Mouse (Mus musculus) lung, postnatal 36 days (tissue): ENCODE measurements at regions not wholly inside any gene's neighbourhood (a gene's known extent, or its start where the extent isn't known, plus 50 kb on each side); places are given as distances from the start of the nearest gene placed in this dataset.

Source experiments
- DNase-seq: peaks from one replicate; pipeline ENCODE4 v3.0.0; 2022; ENCODE audit warnings: mixed read lengths

DNA sequence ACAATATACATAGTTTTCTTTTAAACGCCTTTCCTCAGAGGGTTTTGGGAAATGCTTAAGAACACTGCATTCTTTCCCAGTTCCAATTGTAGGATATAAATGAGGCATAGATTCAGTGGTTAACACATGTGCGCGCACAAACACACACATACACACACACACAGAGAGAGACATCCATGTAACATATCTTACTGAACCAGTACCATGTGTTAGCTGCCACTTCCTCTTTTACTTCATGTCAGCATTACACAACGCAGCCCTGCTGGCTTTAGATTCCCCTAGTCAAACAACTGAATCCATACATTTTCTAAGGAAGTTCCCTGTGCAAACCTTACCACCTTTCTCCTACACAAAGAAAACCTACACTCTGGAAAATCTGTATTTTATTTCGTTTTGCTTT is 189.1 kb upstream of the Atp2b1 start:
- DNase-seq, result no peak

DNA sequence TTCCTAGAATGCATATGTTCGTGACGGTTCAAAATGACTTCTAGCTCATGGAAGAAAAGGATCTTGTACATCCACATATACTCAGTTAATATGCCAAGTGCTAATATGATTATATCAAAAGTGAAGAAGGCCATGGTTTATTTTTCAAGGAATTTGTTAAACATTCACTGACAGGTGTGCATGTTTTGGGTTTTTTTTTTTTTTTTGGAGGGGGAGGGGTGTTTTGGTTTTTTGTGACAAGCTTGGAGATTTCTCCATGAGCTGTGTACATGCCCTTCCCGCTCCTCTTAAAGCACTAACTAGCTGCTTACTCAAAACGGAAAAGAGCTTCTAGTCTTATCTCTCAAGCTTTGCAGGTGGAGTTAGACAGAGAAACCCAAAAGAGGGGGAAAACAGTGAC is 187.1 kb upstream of the Atp2b1 start:
- DNase-seq, result no peak

GRCm38 (mm10) chr10:98728396-98729030 is 185.7 kb upstream of the Atp2b1 start:
- DNase-seq, result peak; percentile 56

- no peak for DNase-seq
Observed at GRCm38 (mm10) chr10:98733950-98734585, 180.1 kb upstream of the Atp2b1 start.

GRCm38 (mm10) chr10:98740507-98741147 is 173.6 kb upstream of the Atp2b1 start:
- DNase-seq, result no peak

GRCm38 (mm10) chr10:98741398-98741797 is 172.8 kb upstream of the Atp2b1 start:
- peak; percentile 44 for DNase-seq

GRCm38 (mm10) chr10:98742822-98743605 is 171.2 kb upstream of the Atp2b1 start:
- no peak for DNase-seq

- DNase-seq, result peak; percentile 79
Observed at GRCm38 (mm10) chr10:98744246-98744645, 170.0 kb upstream of the Atp2b1 start.

- DNase-seq, result no peak
Observed at GRCm38 (mm10) chr10:98744662-98745061, 169.5 kb upstream of the Atp2b1 start.

GRCm38 (mm10) chr10:98745409-98745808 is 168.8 kb upstream of the Atp2b1 start:
- no peak for DNase-seq

DNA sequence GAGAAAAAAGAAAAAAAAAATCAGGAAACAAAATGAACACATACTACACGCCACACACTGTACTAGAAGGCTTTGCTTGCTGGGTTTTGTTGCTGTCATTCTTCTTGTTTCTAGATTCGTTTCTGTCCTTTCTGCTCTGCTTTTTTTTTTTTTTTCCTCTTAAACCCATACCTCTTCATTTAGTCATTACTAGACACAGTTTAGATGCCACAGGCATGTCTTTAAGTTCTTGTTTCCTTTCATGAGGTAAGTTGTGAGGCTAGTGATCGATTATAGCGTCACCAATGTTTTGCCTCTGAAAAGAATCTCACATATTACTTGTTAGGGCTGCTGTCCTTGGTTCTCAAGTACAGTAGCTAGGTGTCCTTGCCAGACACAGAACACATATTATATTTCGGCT is 168.3 kb upstream of the Atp2b1 start:
- DNase-seq, result no peak

DNA sequence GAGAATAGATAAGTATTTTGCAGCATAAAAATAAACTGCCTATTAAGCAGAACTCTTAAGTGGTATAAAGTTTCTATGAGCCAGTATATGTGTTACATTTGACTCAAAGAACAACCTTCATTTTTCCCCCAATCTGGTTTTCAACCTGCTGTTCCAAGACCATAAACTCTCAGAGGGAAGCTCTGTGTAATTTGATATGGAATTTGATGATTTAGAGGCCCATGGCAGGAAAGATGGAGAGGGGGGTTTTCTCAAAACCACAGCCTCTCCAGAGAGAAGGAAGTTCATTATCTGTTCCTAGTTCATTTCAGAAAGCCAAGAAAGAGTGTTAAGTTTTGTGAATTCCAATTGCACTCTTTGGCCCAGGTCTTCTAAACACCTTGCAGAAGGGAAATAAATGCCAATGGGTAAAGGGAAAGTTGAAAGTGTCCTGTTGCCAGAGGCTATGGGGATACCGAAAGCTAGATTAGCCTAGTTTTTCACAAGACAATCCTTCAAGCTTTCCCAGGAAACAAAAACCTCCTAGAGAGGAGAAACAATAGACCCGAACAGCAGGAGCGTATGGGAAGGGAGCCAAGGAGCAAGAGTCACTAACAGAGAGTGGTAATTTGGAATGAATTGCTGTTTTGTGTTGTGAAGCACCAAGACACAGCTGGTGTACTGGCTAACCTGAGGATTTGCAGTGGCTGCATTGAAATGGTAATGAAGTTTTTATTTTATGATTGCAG is 165.2 kb upstream of the Atp2b1 start:
- peak; percentile 19 for DNase-seq

GRCm38 (mm10) chr10:98749584-98749947 is 164.6 kb upstream of the Atp2b1 start:
- no peak for DNase-seq

GRCm38 (mm10) chr10:98751376-98752058 is 162.7 kb upstream of the Atp2b1 start:
- no peak for DNase-seq

- DNase-seq, result no peak
Observed at GRCm38 (mm10) chr10:98761080-98761479, 153.1 kb upstream of the Atp2b1 start.

DNA sequence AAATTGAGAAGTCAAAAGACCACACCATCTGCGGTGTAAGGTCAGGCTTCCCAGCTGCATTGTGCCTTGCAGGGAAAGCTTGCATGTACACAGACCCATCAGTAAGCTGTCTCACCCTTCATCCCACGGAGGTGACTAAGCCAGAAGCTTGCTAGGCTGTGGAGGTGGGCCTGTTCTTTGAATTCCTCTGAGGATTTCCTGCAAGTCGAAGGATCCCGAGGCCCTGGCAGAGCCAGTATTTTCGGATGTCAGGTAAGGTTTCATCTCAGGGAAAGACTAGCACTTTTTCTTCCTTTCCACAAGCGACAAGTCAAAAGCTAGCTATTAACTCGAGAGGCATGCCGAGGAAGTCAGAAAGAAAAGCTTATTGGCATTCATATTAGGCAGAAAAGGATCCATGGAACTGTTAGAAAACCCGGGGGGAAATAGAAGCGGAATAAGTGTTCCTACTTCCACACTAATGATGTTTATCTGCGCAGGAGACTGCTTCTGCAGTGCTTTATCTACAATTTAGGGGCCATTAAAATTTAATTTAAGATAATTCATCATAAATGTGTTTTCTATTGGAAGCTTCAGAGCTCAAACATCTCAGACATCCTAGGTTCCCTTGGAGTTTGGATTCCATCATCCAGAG is 148.3 kb upstream of the Atp2b1 start:
- DNase-seq, result no peak

GRCm38 (mm10) chr10:98779783-98780182 is 134.4 kb upstream of the Atp2b1 start:
- DNase-seq, result no peak

DNA sequence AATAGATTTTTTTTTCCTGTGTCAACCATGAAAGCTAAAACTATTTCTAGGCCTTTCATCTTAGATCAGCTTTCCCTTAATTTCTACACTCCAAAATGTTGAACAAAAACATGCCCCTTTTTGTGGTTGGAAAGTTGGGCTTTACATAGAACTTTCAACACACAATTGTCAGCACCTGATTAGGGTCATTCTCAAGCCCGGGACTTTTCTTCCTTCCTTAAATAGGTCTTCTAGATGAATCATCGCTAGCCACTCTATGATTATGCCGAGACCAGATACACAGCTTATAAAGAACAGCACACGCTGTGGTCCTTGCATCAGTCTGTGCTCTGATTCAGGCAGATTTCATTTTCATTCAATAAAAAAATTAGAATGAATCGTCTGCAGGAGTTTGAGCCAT is 133.3 kb upstream of the Atp2b1 start:
- no peak for DNase-seq

GRCm38 (mm10) chr10:98781888-98782351 is 132.3 kb upstream of the Atp2b1 start:
- peak; percentile 36 for DNase-seq

DNA sequence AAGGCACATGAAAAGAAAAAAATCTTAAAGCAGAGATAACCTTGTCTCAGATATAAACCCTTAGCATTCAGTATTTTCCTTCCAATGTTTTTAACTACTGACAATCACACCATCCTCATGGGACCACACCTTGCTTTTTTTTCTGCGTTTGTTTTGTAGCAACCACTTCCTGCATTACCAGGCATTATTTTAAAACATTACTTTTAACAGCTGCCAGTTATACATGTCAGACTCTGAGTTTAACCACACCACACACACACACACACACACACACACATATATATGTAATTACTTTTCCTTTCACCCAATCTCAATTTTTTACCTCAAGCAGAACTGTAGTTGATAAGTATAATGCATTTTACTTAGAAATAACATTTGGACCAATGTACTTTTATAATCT is 128.8 kb upstream of the Atp2b1 start:
- peak; percentile 25 for DNase-seq

GRCm38 (mm10) chr10:98786089-98786488 is 128.1 kb upstream of the Atp2b1 start:
- DNase-seq, result no peak

DNA sequence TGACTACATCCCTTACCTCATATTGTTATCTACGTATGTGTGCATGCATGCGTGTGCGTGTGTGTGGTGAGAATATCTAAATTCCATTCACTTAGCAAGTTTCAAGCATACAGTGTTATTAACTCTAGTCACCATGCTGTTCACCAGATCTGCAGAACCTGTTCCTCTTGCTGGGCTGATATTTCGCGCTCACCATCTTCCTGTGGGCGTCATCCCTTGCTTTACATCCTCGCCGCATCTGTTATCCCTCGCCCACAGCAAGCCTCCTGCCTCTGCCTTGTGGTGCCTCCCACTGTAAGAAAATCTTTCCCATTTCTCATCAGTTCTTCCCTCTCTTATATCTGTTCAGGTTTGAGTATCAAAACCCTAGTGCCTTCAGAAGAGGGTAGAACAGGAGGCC is 124.4 kb upstream of the Atp2b1 start:
- no peak for DNase-seq
